Mouse (Mus musculus): Measurements from ENCODE around the gene Klhl5. TPM values are rescaled to one million over a fixed set of nuclear protein-coding genes. Genes with fewer than 3 reads are reported as not detected.

Gene Klhl5
- polyA plus RNA-seq (2015; fragmentation: Nextera tagmentation; extraction: Ambion mirVana): 50.2 and 52.0 TPM in 2 replicates

- H3K4me3 ChIP-seq (replicated peaks): peak within 1 kb of the TSS; percentile 64
- H3K4me2 ChIP-seq: peak within 1 kb of the TSS; percentile 84
- H3K36me3 ChIP-seq: no peaks in the 10 kb centered on the region
- ATAC-seq (ENCODE audit: low FRiP score): peak; percentile 92
- H3K27me3 ChIP-seq (replicated peaks): no peaks in the 10 kb centered on the region
- peak within 1 kb of the TSS; percentile 71 for H3K9ac ChIP-seq (replicated peaks)
- H3K27ac ChIP-seq (replicated peaks): peak within 1 kb of the TSS; percentile 77
- whole genome bisulfite sequencing: 3% methylated on average over 53 of the region's 56 CpGs
- no peaks in the 10 kb centered on the region for H3K9me3 ChIP-seq (replicated peaks)
- peaks cover 10% of the 10 kb centered on the region; the same call in 1 of the 2 replicates for H3K4me1 ChIP-seq
These were observed at the start of gene Klhl5 for GRCm38 (mm10) chr5:65106876-65107772. Klhl5 (plus strand) TSS chr5:65107539.

GRCm38 (mm10) chr5:65057596-65057995, 49.7 kb upstream of the Klhl5 start:
- no peaks in the 10 kb centered on the region for H3K9me3 ChIP-seq (replicated peaks)
- ATAC-seq (ENCODE audit: low FRiP score): no peak
- H3K4me3 ChIP-seq (replicated peaks): no peak overlapping the region
- no peak overlapping the region for H3K9ac ChIP-seq (replicated peaks)
- WGBS: 97% methylated on average over 6 of the region's 6 CpGs
- no peak overlapping the region for H3K4me2 ChIP-seq
- H3K36me3 ChIP-seq: no peaks in the 10 kb centered on the region
- H3K27ac ChIP-seq (replicated peaks): no peak overlapping the region
- H3K27me3 ChIP-seq (replicated peaks): no peaks in the 10 kb centered on the region
- H3K4me1 ChIP-seq: no peaks in the 10 kb centered on the region

GRCm38 (mm10) chr5:65059806-65060205, 47.5 kb upstream of the Klhl5 start:
- H3K9me3 ChIP-seq (replicated peaks): no peaks in the 10 kb centered on the region
- no peak for ATAC-seq (ENCODE audit: low FRiP score)
- H3K27me3 ChIP-seq (replicated peaks): no peaks in the 10 kb centered on the region
- no peaks in the 10 kb centered on the region for H3K36me3 ChIP-seq
- H3K9ac ChIP-seq (replicated peaks): no peak overlapping the region
- H3K27ac ChIP-seq (replicated peaks): no peak overlapping the region
- H3K4me2 ChIP-seq: no peak overlapping the region
- 65% methylated on average over 2 of the region's 2 CpGs for WGBS
- H3K4me3 ChIP-seq (replicated peaks): no peak overlapping the region
- H3K4me1 ChIP-seq: no peaks in the 10 kb centered on the region

- Histone ChIP-seq H3K9me3 (replicated peaks) (no peaks in the 10 kb centered on the region), H3K4me2 (no peak overlapping the region), H3K9ac (replicated peaks) (no peak overlapping the region), H3K27me3 (replicated peaks) (no peaks in the 10 kb centered on the region), H3K27ac (replicated peaks) (no peak overlapping the region), H3K4me1 (no peaks in the 10 kb centered on the region), H3K4me3 (replicated peaks) (no peak overlapping the region), H3K36me3 (no peaks in the 10 kb centered on the region)
- ATAC-seq (ENCODE audit: low FRiP score): no peak
- 93% methylated on average over 4 of the region's 4 CpGs for WGBS
These were observed 45.1 kb upstream of the Klhl5 start for GRCm38 (mm10) chr5:65062236-65062635.

GRCm38 (mm10) chr5:65063266-65063665, 44.1 kb upstream of the Klhl5 start:
- ATAC-seq (ENCODE audit: low FRiP score): no peak
- Histone ChIP-seq H3K4me3 (replicated peaks) (no peak overlapping the region), H3K36me3 (no peaks in the 10 kb centered on the region), H3K9ac (replicated peaks) (no peak overlapping the region), H3K4me1 (no peaks in the 10 kb centered on the region; the same call in 1 of the 2 replicates), H3K27me3 (replicated peaks) (no peaks in the 10 kb centered on the region), H3K27ac (replicated peaks) (no peak overlapping the region), H3K9me3 (replicated peaks) (no peaks in the 10 kb centered on the region), H3K4me2 (no peak overlapping the region)
- WGBS: 76% methylated on average over 2 of the region's 2 CpGs

- no peak for ATAC-seq (ENCODE audit: low FRiP score)
- Histone ChIP-seq H3K4me2 (no peak overlapping the region), H3K9ac (replicated peaks) (no peak overlapping the region), H3K9me3 (replicated peaks) (no peaks in the 10 kb centered on the region), H3K4me3 (replicated peaks) (no peak overlapping the region), H3K27me3 (replicated peaks) (no peaks in the 10 kb centered on the region), H3K27ac (replicated peaks) (no peak overlapping the region), H3K4me1 (peaks cover 11% of the 10 kb centered on the region; the same call in 1 of the 2 replicates), H3K36me3 (no peaks in the 10 kb centered on the region)
- 44% methylated on average over 6 of the region's 6 CpGs for WGBS
These were observed 39.2 kb upstream of the Klhl5 start for GRCm38 (mm10) chr5:65068166-65068565.

GRCm38 (mm10) chr5:65069872-65070271, 37.5 kb upstream of the Klhl5 start:
- Histone ChIP-seq H3K9ac (replicated peaks) (no peak overlapping the region), H3K27me3 (replicated peaks) (no peaks in the 10 kb centered on the region), H3K9me3 (replicated peaks) (no peaks in the 10 kb centered on the region), H3K4me2 (no peak overlapping the region), H3K27ac (replicated peaks) (peak overlapping the region; percentile 63), H3K4me3 (replicated peaks) (no peak overlapping the region), H3K36me3 (no peaks in the 10 kb centered on the region), H3K4me1 (peaks cover 11% of the 10 kb centered on the region; the same call in 1 of the 2 replicates)
- peak; percentile 57; the same call in 1 of the 2 replicates for ATAC-seq (ENCODE audit: low FRiP score)
- WGBS: 54% methylated on average over 11 of the region's 11 CpGs

- Histone ChIP-seq H3K4me1 (peaks cover 11% of the 10 kb centered on the region; the same call in 1 of the 2 replicates), H3K9ac (replicated peaks) (no peak overlapping the region), H3K4me3 (replicated peaks) (no peak overlapping the region), H3K9me3 (replicated peaks) (no peaks in the 10 kb centered on the region), H3K4me2 (no peak overlapping the region), H3K27me3 (replicated peaks) (no peaks in the 10 kb centered on the region), H3K27ac (replicated peaks) (no peak overlapping the region), H3K36me3 (no peaks in the 10 kb centered on the region)
- no peak for ATAC-seq (ENCODE audit: low FRiP score)
- 12% methylated on average over 6 of the region's 6 CpGs for WGBS
These were observed 35.6 kb upstream of the Klhl5 start for GRCm38 (mm10) chr5:65071689-65072118.

GRCm38 (mm10) chr5:65073247-65073646, 34.1 kb upstream of the Klhl5 start:
- H3K9ac ChIP-seq (replicated peaks): no peak overlapping the region
- no peaks in the 10 kb centered on the region for H3K36me3 ChIP-seq
- peaks cover 11% of the 10 kb centered on the region; the same call in 1 of the 2 replicates for H3K4me1 ChIP-seq
- no peaks in the 10 kb centered on the region for H3K27me3 ChIP-seq (replicated peaks)
- WGBS: 74% methylated on average over 4 of the region's 4 CpGs
- no peak overlapping the region for H3K4me2 ChIP-seq
- ATAC-seq (ENCODE audit: low FRiP score): no peak
- H3K4me3 ChIP-seq (replicated peaks): no peak overlapping the region
- no peak overlapping the region for H3K27ac ChIP-seq (replicated peaks)
- H3K9me3 ChIP-seq (replicated peaks): no peaks in the 10 kb centered on the region

GRCm38 (mm10) chr5:65074693-65075092, 32.6 kb upstream of the Klhl5 start:
- no peak for ATAC-seq (ENCODE audit: low FRiP score)
- H3K4me1 ChIP-seq: peaks cover 7% of the 10 kb centered on the region; the same call in 1 of the 2 replicates
- H3K4me2 ChIP-seq: no peak overlapping the region
- no peaks in the 10 kb centered on the region for H3K36me3 ChIP-seq
- no peaks in the 10 kb centered on the region for H3K9me3 ChIP-seq (replicated peaks)
- H3K9ac ChIP-seq (replicated peaks): no peak overlapping the region
- H3K27ac ChIP-seq (replicated peaks): no peak overlapping the region
- no peaks in the 10 kb centered on the region for H3K27me3 ChIP-seq (replicated peaks)
- no peak overlapping the region for H3K4me3 ChIP-seq (replicated peaks)
- 71% methylated on average over 7 of the region's 7 CpGs for WGBS

- Histone ChIP-seq H3K9me3 (replicated peaks) (no peaks in the 10 kb centered on the region), H3K9ac (replicated peaks) (no peak overlapping the region), H3K27me3 (replicated peaks) (no peaks in the 10 kb centered on the region), H3K4me1 (no peaks in the 10 kb centered on the region), H3K4me3 (replicated peaks) (no peak overlapping the region), H3K27ac (replicated peaks) (no peak overlapping the region), H3K36me3 (no peaks in the 10 kb centered on the region), H3K4me2 (no peak overlapping the region)
- no peak for ATAC-seq (ENCODE audit: low FRiP score)
- WGBS: 80% methylated on average over 2 of the region's 2 CpGs
These were observed 31.3 kb upstream of the Klhl5 start for GRCm38 (mm10) chr5:65076087-65076486.

- Histone ChIP-seq H3K36me3 (no peaks in the 10 kb centered on the region), H3K27ac (replicated peaks) (no peak overlapping the region), H3K4me1 (no peaks in the 10 kb centered on the region), H3K4me3 (replicated peaks) (no peak overlapping the region), H3K4me2 (no peak overlapping the region), H3K9me3 (replicated peaks) (no peaks in the 10 kb centered on the region), H3K27me3 (replicated peaks) (no peaks in the 10 kb centered on the region), H3K9ac (replicated peaks) (no peak overlapping the region)
- ATAC-seq (ENCODE audit: low FRiP score): no peak
- WGBS: 53% methylated on average over 3 of the region's 3 CpGs
These were observed 30.6 kb upstream of the Klhl5 start for GRCm38 (mm10) chr5:65076748-65077147.
